Mouse (Mus musculus) megakaryocyte, embryonic 14.5 days (primary cell): ENCODE data around the gene Tifa.

Experiments used
- FLI1 ChIP-seq: IDR thresholded peaks from 2 replicates; pipeline ENCODE4 v1.6.1; 2012; ENCODE audit warnings: low read length, inconsistent platforms, mixed read lengths
- GATA1 ChIP-seq: IDR thresholded peaks from 3 replicates; pipeline ENCODE4 v1.6.1; 2012; ENCODE audit warnings: mixed read lengths, low read length, inconsistent platforms, borderline replicate concordance

DNA sequence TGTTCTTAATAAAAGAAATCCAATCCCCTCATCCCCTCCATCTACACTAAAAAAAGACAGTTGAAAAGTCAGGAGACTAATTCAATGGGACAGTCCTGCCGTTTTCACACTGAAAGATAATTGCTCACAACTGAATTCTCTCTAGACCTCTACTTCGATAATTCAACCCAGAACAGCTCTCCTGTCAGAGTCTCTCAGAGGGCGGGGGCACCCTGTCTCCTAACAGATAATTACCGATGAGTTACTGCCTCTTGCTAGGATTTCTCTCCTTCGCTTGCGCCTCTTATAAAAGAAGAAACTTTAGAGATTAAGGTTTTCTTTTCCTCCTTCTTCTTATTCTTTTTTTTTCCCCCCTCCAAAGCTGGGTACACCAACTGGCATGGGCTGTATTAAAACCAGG is 44.1 kb upstream of the Tifa start:
- TF ChIP-seq GATA1 (no peak), FLI1 (no peak)
